Mouse (Mus musculus) heart, postnatal 0 days (tissue): ENCODE measurements around the gene Rrnad1.

ENCODE experiments used
- CTCF ChIP-seq: IDR thresholded peaks from 2 replicates; pipeline ENCODE4 v1.5.1; 2016; ENCODE audit warnings: antibody characterized with exemption, control low read depth, low read depth
- EP300 ChIP-seq: IDR thresholded peaks from 2 replicates; pipeline ENCODE4 v1.6.1; 2016; ENCODE audit warnings: antibody characterized with exemption, low read depth

GRCm38 (mm10) chr3:87934501-87934900 is 4.0 kb upstream of the Rrnad1 start:
- TF ChIP-seq CTCF (no peak), EP300 (no peak)
